Mouse (Mus musculus) heart, postnatal 36 days (tissue): ENCODE data around the gene Tnfrsf13b. TPM values are rescaled to one million over a fixed set of nuclear protein-coding genes. Genes with fewer than 3 reads are reported as not detected.

Experiments used
- DNase-seq, 2 experiments: peaks; one replicate each; pipeline ENCODE4 v3.0.0; 2021 to 2022
- intact Hi-C: fragments of 180-260 bp; cut with DNase I; formaldehyde crosslinking; loops from one replicate; pipeline ENCODE4 v1.15.1; 2025
- total RNA-seq, 2 experiments: library from RNA; stranded (reverse); gene quantifications; 2 replicates each; pipeline ENCODE4 v1.2.3; 2021

Tnfrsf13b gene
- under 1 TPM; 0.86 to 0.89 TPM for total RNA-seq

GRCm38 (mm10) chr11:61126606-61127355 is at the start of gene Tnfrsf13b:
Gene Tnfrsf13b (plus strand): TSS chr11:61126755.
- DNase-seq: no peak
- intact Hi-C loops: no loop called here

- intact Hi-C loops: no loop called here
These were observed 44.9 kb upstream of the Tnfrsf13b start for GRCm38 (mm10) chr11:61081624-61082023.

GRCm38 (mm10) chr11:61090195-61090594 is 36.4 kb upstream of the Tnfrsf13b start:
- DNase-seq: no peak
- intact Hi-C loops: loop anchor here (2.0 to 5.0 kb wide), 2 partner anchors 183 to 393 kb away; partner anchors contain the start of gene Llgl1

More at GRCm38 (mm10) chr11:61081624-61082023, 44.9 kb upstream of the Tnfrsf13b start:
- no peak for DNase-seq

- intact Hi-C loops: loop anchor here (1.0 to 5.0 kb wide), 3 partner anchors 138 to 394 kb away; partner anchors contain the start of gene Llgl1
- DNase-seq: no peak
These were observed 35.4 kb upstream of the Tnfrsf13b start for GRCm38 (mm10) chr11:61091192-61091591.

GRCm38 (mm10) chr11:61091642-61092262 is 34.8 kb upstream of the Tnfrsf13b start:
- peak; percentile 65 to 79 for DNase-seq
- intact Hi-C loops: loop anchor here (1.0 to 5.0 kb wide), 3 partner anchors 138 to 394 kb away; partner anchors contain the start of gene Llgl1

- intact Hi-C loops: no loop called here
These were observed 28.5 kb upstream of the Tnfrsf13b start for GRCm38 (mm10) chr11:61098046-61098445.

GRCm38 (mm10) chr11:61102397-61103339 is 23.9 kb upstream of the Tnfrsf13b start:
- intact Hi-C loops: loop anchor here (2.0 to 10.0 kb wide), 3 partner anchors 240 to 612 kb away; partner anchors contain the start of gene Slc47a2
- DNase-seq: no peak

More at GRCm38 (mm10) chr11:61098046-61098445, 28.5 kb upstream of the Tnfrsf13b start:
- no peak for DNase-seq

- DNase-seq: peak; percentile 85 to 88
These were observed 22.2 kb upstream of the Tnfrsf13b start for GRCm38 (mm10) chr11:61104241-61104901.

GRCm38 (mm10) chr11:61108911-61109361 is 17.6 kb upstream of the Tnfrsf13b start:
- DNase-seq: no peak
- intact Hi-C loops: loop anchor here (5.0 to 10.0 kb wide), 3 partner anchors 48 to 606 kb away; no protein-coding TSS in a partner anchor

More at GRCm38 (mm10) chr11:61104241-61104901, 22.2 kb upstream of the Tnfrsf13b start:
- intact Hi-C loops: loop anchor here (2.0 to 10.0 kb wide), 3 partner anchors 283 to 610 kb away; no protein-coding TSS in a partner anchor

GRCm38 (mm10) chr11:61109707-61110106 is 16.8 kb upstream of the Tnfrsf13b start:
- intact Hi-C loops: loop anchor here (5.0 to 10.0 kb wide), 3 partner anchors 48 to 605 kb away; no protein-coding TSS in a partner anchor
- no peak for DNase-seq

GRCm38 (mm10) chr11:61110113-61110512 is 16.4 kb upstream of the Tnfrsf13b start:
- DNase-seq: no peak
- intact Hi-C loops: no loop called here

GRCm38 (mm10) chr11:61110928-61111327 is 15.6 kb upstream of the Tnfrsf13b start:
- intact Hi-C loops: no loop called here
- DNase-seq: no peak

- intact Hi-C loops: no loop called here
- no peak for DNase-seq
These were observed 15.1 kb upstream of the Tnfrsf13b start for GRCm38 (mm10) chr11:61111472-61111871.

- intact Hi-C loops: no loop called here
- DNase-seq: no peak
These were observed 14.1 kb upstream of the Tnfrsf13b start for GRCm38 (mm10) chr11:61112323-61112995.

- intact Hi-C loops: no loop called here
- DNase-seq: no peak
These were observed 10.3 kb upstream of the Tnfrsf13b start for GRCm38 (mm10) chr11:61116226-61116625.

- DNase-seq: no peak
- intact Hi-C loops: no loop called here
These were observed 6.5 kb upstream of the Tnfrsf13b start for GRCm38 (mm10) chr11:61119996-61120583.

- intact Hi-C loops: no loop called here
- DNase-seq: no peak
These were observed 4.2 kb upstream of the Tnfrsf13b start for GRCm38 (mm10) chr11:61122283-61122768.

- intact Hi-C loops: no loop called here
- no peak for DNase-seq
These were observed 3.7 kb upstream of the Tnfrsf13b start for GRCm38 (mm10) chr11:61122769-61123288.
